Mouse (Mus musculus): ENCODE measurements around the gene 6030468B19Rik. TPM values are rescaled to one million over a fixed set of nuclear protein-coding genes. Genes with fewer than 3 reads are reported as not detected.

Gene 6030468B19Rik
- polyA plus RNA-seq, 1 experiment = not detected

DNA sequence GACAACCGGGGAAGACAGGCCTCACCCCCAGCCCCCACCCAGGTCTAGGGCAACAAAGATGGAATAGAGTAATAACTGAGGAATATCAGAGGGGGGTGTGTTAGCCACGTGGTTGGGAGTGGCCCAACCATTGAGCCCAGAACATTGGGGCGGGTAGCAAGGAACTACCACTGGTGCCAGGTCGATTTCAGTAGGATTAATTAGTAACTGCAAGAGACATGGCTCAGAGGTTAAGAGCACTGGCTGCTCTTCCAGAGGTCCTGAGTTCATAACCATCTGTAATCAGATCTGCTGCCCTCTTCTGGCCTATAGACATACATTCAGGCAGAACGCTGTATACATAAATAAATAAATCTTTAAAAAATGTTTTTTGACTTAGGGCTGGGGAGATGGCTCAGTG lies 49.2 kb downstream of the 6030468B19Rik start:
- TF ChIP-seq REST (IDR thresholded peaks at IDR 0.05; ENCODE audit: insufficient read depth, insufficient read length) = no peak
- TF ChIP-seq POLR2AphosphoS2 (IDR thresholded peaks at IDR 0.05; ENCODE audit: insufficient read length, low read depth) = no peak
- TF ChIP-seq MYOD1 (IDR thresholded peaks at IDR 0.05; ENCODE audit: control insufficient read depth in 1 of 3, insufficient read length in 2 of 3, low read depth in 2 of 3) = no peak
- TF ChIP-seq TCF3 (IDR thresholded peaks at IDR 0.05; ENCODE audit: insufficient read length, low read depth) = no peak
- no peak for TF ChIP-seq TCF12 (IDR thresholded peaks at IDR 0.05; ENCODE audit: insufficient read depth, poor library complexity, severe bottlenecking)
- no peak for TF ChIP-seq MYOG (IDR thresholded peaks at IDR 0.05; ENCODE audit: control insufficient read depth in 1 of 3, insufficient read depth in 1 of 3, insufficient read length in 2 of 3, low read depth in 2 of 3)
- TF ChIP-seq E2F4 (IDR thresholded peaks at IDR 0.05; ENCODE audit: insufficient read depth) = no peak
- no peak for TF ChIP-seq SRF (IDR thresholded peaks at IDR 0.05; ENCODE audit: control insufficient read depth, insufficient read length, low read depth)
- Histone ChIP-seq H3K79me2 (ENCODE audit: control insufficient read depth, insufficient read depth) (peaks cover 25% of the 10 kb centered on the region), H3K4me2 (ENCODE audit: low read depth) (no peak overlapping the region), H3K4me3 (no peak overlapping the region), H3ac (ENCODE audit: control insufficient read depth, insufficient read length) (no peak overlapping the region), H3K27me3 (ENCODE audit: control insufficient read depth, insufficient read depth, insufficient read length) (no peaks in the 10 kb centered on the region), H3K36me3 (ENCODE audit: control insufficient read depth, insufficient read depth) (peaks cover 8% of the 10 kb centered on the region)

GRCm38 (mm10) chr11:117847593-117848215 lies 50.2 kb downstream of the 6030468B19Rik start:
- no peaks in the 10 kb centered on the region for H3K27me3 ChIP-seq (ENCODE audit: control insufficient read depth, insufficient read depth, insufficient read length)
- H3K36me3 ChIP-seq (ENCODE audit: control insufficient read depth, insufficient read depth) = peaks cover 11% of the 10 kb centered on the region
- peaks cover 36% of the 10 kb centered on the region for H3K79me2 ChIP-seq (ENCODE audit: control insufficient read depth, insufficient read depth)
- TF ChIP-seq CEBPB (IDR thresholded peaks at IDR 0.05; ENCODE audit: insufficient read depth, poor library complexity, severe bottlenecking) (peak; percentile 58), MYOG (IDR thresholded peaks at IDR 0.05; ENCODE audit: control insufficient read depth in 1 of 3, insufficient read depth in 1 of 3, insufficient read length in 2 of 3, low read depth in 2 of 3) (no peak), MYOD1 (IDR thresholded peaks at IDR 0.05; ENCODE audit: control insufficient read depth in 1 of 3, insufficient read length in 2 of 3, low read depth in 2 of 3) (peak in 2 of 3 experiments; percentile 8 to 16)
- H3ac ChIP-seq (ENCODE audit: control insufficient read depth, insufficient read length) = peak overlapping the region; percentile 52
- H3K4me2 ChIP-seq (ENCODE audit: low read depth) = peak overlapping the region; percentile 82
- H3K4me3 ChIP-seq = peak overlapping the region; percentile 88

GRCm38 (mm10) chr11:117848271-117848984 lies 51.0 kb downstream of the 6030468B19Rik start:
- Histone ChIP-seq H3ac (ENCODE audit: control insufficient read depth, insufficient read length) (peak overlapping the region; percentile 52), H3K36me3 (ENCODE audit: control insufficient read depth, insufficient read depth) (peaks cover 11% of the 10 kb centered on the region), H3K79me2 (ENCODE audit: control insufficient read depth, insufficient read depth) (peaks cover 43% of the 10 kb centered on the region), H3K4me3 (peak overlapping the region; percentile 88), H3K4me2 (ENCODE audit: low read depth) (peak overlapping the region; percentile 82), H3K27me3 (ENCODE audit: control insufficient read depth, insufficient read depth, insufficient read length) (no peaks in the 10 kb centered on the region)
- TF ChIP-seq POLR2A (IDR thresholded peaks at IDR 0.05; ENCODE audit: insufficient read length, low read depth) (peak; percentile 34), POLR2AphosphoS2 (IDR thresholded peaks at IDR 0.05; ENCODE audit: insufficient read length, low read depth) (peak; percentile 51), TCF3 (IDR thresholded peaks at IDR 0.05; ENCODE audit: insufficient read length, low read depth) (no peak)

DNA sequence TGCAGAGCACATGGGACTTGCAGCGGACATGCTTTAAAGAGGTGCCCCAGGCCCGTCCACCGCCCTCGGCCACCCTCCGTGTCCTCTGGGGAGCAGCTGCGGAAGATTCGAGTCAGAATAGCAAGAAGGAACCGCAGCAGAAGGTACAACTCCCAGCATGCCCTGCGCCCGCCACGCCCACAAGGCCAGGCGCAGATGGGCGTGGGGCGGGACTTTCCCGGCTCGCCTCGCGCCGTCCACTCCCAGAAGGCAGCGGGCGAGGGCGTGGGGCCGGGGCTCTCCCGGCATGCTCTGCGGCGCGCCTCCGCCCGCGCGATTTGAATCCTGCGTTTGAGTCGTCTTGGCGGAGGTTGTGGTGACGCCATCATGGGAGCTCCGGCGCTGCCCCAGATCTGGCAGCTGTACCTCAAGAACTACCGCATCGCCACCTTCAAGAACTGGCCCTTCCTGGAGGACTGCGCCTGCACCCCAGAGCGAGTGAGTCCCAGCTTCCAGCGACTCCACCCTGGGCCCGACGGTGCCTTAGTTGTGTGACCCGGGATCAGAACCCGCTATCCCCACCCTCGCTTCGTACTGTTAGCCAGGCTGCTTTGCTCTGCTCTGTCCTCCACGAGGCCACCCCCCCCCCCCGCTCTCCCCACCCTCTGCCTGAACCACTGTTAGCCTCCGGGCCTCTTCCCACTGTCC lies 51.7 kb downstream of the 6030468B19Rik start, which contains the start of gene Birc5:
TSS of gene Birc5 (plus strand) at position 267 of the 687 bp plus-strand sequence.
- Histone ChIP-seq H3ac (ENCODE audit: control insufficient read depth, insufficient read length) (peak within 1 kb of the TSS; percentile 52), H3K36me3 (ENCODE audit: control insufficient read depth, insufficient read depth) (peaks cover 15% of the 10 kb centered on the region), H3K4me2 (ENCODE audit: low read depth) (peak within 1 kb of the TSS; percentile 82), H3K27me3 (ENCODE audit: control insufficient read depth, insufficient read depth, insufficient read length) (no peaks in the 10 kb centered on the region), H3K79me2 (ENCODE audit: control insufficient read depth, insufficient read depth) (peaks cover 49% of the 10 kb centered on the region), H3K4me3 (peak within 1 kb of the TSS; percentile 88)
- TF ChIP-seq MAX (IDR thresholded peaks at IDR 0.05; ENCODE audit: low read depth) (no peak), POLR2A (IDR thresholded peaks at IDR 0.05; ENCODE audit: insufficient read length, low read depth) (peak; percentile 92), TCF12 (IDR thresholded peaks at IDR 0.05; ENCODE audit: insufficient read depth, poor library complexity, severe bottlenecking) (no peak), POLR2AphosphoS2 (IDR thresholded peaks at IDR 0.05; ENCODE audit: insufficient read length, low read depth) (peak; percentile 93), TCF3 (IDR thresholded peaks at IDR 0.05; ENCODE audit: insufficient read length, low read depth) (peak; percentile 16), CEBPB (IDR thresholded peaks at IDR 0.05; ENCODE audit: insufficient read depth, poor library complexity, severe bottlenecking) (no peak), SRF (IDR thresholded peaks at IDR 0.05; ENCODE audit: control insufficient read depth, insufficient read length, low read depth) (peak; percentile 84), E2F4 (IDR thresholded peaks at IDR 0.05; ENCODE audit: insufficient read depth) (peak; percentile 100), MYOD1 (IDR thresholded peaks at IDR 0.05; ENCODE audit: control insufficient read depth in 1 of 3, insufficient read length in 2 of 3, low read depth in 2 of 3) (peak in 2 of 3 experiments; percentile 71 to 77), MYOG (IDR thresholded peaks at IDR 0.05; ENCODE audit: control insufficient read depth in 1 of 3, insufficient read depth in 1 of 3, insufficient read length in 2 of 3, low read depth in 2 of 3) (peak; percentile 39 to 88 (median 54))

GRCm38 (mm10) chr11:117852875-117853274 lies 55.4 kb downstream of the 6030468B19Rik start:
- H3K27me3 ChIP-seq (ENCODE audit: control insufficient read depth, insufficient read depth, insufficient read length) = no peaks in the 10 kb centered on the region
- no peak for TF ChIP-seq USF1 (IDR thresholded peaks at IDR 0.05; ENCODE audit: low read depth)
- no peak for TF ChIP-seq POLR2A (IDR thresholded peaks at IDR 0.05; ENCODE audit: insufficient read length, low read depth)
- TF ChIP-seq MYOD1 (IDR thresholded peaks at IDR 0.05; ENCODE audit: control insufficient read depth in 1 of 3, insufficient read length in 2 of 3, low read depth in 2 of 3) = no peak
- no peak for TF ChIP-seq MYOG (IDR thresholded peaks at IDR 0.05; ENCODE audit: control insufficient read depth in 1 of 3, insufficient read depth in 1 of 3, insufficient read length in 2 of 3, low read depth in 2 of 3)
- TF ChIP-seq SRF (IDR thresholded peaks at IDR 0.05; ENCODE audit: control insufficient read depth, insufficient read length, low read depth) = no peak
- TF ChIP-seq REST (IDR thresholded peaks at IDR 0.05; ENCODE audit: insufficient read depth, insufficient read length) = no peak
- no peak for TF ChIP-seq CEBPB (IDR thresholded peaks at IDR 0.05; ENCODE audit: insufficient read depth, poor library complexity, severe bottlenecking)
- no peak for TF ChIP-seq TCF12 (IDR thresholded peaks at IDR 0.05; ENCODE audit: insufficient read depth, poor library complexity, severe bottlenecking)
- no peak for TF ChIP-seq POLR2AphosphoS2 (IDR thresholded peaks at IDR 0.05; ENCODE audit: insufficient read length, low read depth)
- peaks cover 25% of the 10 kb centered on the region for H3K36me3 ChIP-seq (ENCODE audit: control insufficient read depth, insufficient read depth)
- H3K79me2 ChIP-seq (ENCODE audit: control insufficient read depth, insufficient read depth) = peaks cover 66% of the 10 kb centered on the region
- H3K4me2 ChIP-seq (ENCODE audit: low read depth) = no peak overlapping the region
- H3K4me3 ChIP-seq = no peak overlapping the region
- no peak overlapping the region for H3ac ChIP-seq (ENCODE audit: control insufficient read depth, insufficient read length)
